Mouse (Mus musculus) central nervous system, embryonic 14 days (tissue): ENCODE results near the gene 4930519G04Rik. TPM values are rescaled to one million over a fixed set of nuclear protein-coding genes. Genes with fewer than 3 reads are reported as not detected.

Experiments used
- polyA plus RNA-seq: library from polyadenylated mRNA; depleted of rRNA; stranded (reverse); fragments of >200 nt; gene quantifications from 2 replicates; pipeline ENCODE4 v1.2.3, GENCODE M21; 2012; rRNA removed

4930519G04Rik gene
- not detected in 2 replicates for polyA plus RNA-seq

GRCm38 (mm10) chr5:114853364-114853763 is at the start of gene 4930519G04Rik:
Gene 4930519G04Rik (plus strand): TSS chr5:114853664.

GRCm38 (mm10) chr5:114822796-114823688 is 30.4 kb upstream of the 4930519G04Rik start, which contains the start of gene 1500011B03Rik:
Gene 1500011B03Rik (minus strand): TSS chr5:114823468.

GRCm38 (mm10) chr5:114858582-114858981 is 5.1 kb downstream of the 4930519G04Rik start, which contains the start of gene Gm9936:
Gene Gm9936 (minus strand): TSS chr5:114858682.

GRCm38 (mm10) chr5:114896688-114897373 is 43.4 kb downstream of the 4930519G04Rik start, which contains the start of gene Oasl2:
Gene Oasl2 (plus strand): TSS chr5:114896936.

DNA sequence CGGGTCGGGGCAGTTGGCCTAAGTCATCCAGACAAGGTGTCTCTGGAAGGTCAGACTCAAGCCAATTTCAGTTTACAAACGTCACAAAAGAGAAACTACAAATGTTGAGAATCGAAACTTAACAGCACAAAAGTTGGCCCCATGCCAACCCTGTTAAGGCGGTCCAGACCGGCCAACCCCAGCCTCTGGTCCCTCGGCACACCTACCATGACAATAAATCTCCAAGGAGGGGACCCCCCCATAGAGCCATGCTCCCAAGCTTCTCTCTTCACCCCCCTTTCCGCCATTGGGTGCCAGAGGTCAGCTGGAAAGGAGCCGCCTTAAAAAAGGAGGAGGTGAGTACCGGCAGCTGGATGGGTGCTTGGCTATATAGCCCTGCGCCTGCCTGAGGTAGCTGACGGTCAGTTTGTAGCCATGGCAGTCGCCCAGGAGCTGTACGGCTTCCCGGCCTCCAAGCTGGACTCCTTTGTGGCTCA is 69.6 kb downstream of the 4930519G04Rik start, which contains the start of gene Oasl1:
TSS of gene Oasl1 (plus strand) at position 243 of the 476 bp plus-strand sequence.

Other genes with a start within 250 kb of the 4930519G04Rik start
- 1.5 and 9.6 TPM in 2 replicates for gene Trpv4, start 195.2 kb upstream of the 4930519G04Rik start, polyA plus RNA-seq
- 24.8 and 31.1 TPM in 2 replicates for gene Gltp, start 162.7 kb upstream of the 4930519G04Rik start, polyA plus RNA-seq
- 35.4 and 36.9 TPM in 2 replicates for gene Tchp, start 145.9 kb upstream of the 4930519G04Rik start, polyA plus RNA-seq
- gene Ankrd13a, start 79.0 kb upstream of the 4930519G04Rik start, polyA plus RNA-seq, result 57.2 and 57.7 TPM in 2 replicates
- gene Git2, start 78.1 kb upstream of the 4930519G04Rik start, polyA plus RNA-seq, result 54.3 and 57.1 TPM in 2 replicates
- 197 and 217 TPM in 2 replicates for gene 1500011B03Rik, start 30.2 kb upstream of the 4930519G04Rik start, polyA plus RNA-seq
- gene Gm9936, start 5.0 kb downstream of the 4930519G04Rik start, polyA plus RNA-seq, result 1.2 and 1.3 TPM in 2 replicates
- gene Oasl2, start 43.3 kb downstream of the 4930519G04Rik start, polyA plus RNA-seq, result 7.0 and 9.1 TPM in 2 replicates
- gene Oasl1, start 69.6 kb downstream of the 4930519G04Rik start, polyA plus RNA-seq, result 1.8 and 2.8 TPM in 2 replicates
- 76.5 and 77.6 TPM in 2 replicates for gene 2210016L21Rik, start 88.5 kb downstream of the 4930519G04Rik start, polyA plus RNA-seq
- gene Hnf1a, start 117.4 kb downstream of the 4930519G04Rik start, polyA plus RNA-seq, result not detected in 2 replicates
- gene Sppl3, start 157.5 kb downstream of the 4930519G04Rik start, polyA plus RNA-seq, result 89.8 and 91.5 TPM in 2 replicates
- gene Gm10401, start 244.6 kb downstream of the 4930519G04Rik start, polyA plus RNA-seq, result 0.19 and 0.20 TPM in 2 replicates